In genomic region chr5:54045523-54045922, GRCm38 (mm10) we compare ENCODE assay signal across 11 mouse cellular contexts. TPM values are rescaled to one million over a fixed set of nuclear protein-coding genes. Genes with fewer than 3 reads are reported as not detected.
DNase-seq lines count a peak whose midpoint lies in the region; ATAC-seq and TF ChIP-seq lines count a peak whose summit lies in the region.
"Had no signal": no experiment of that assay in that cellular context is flagged by ENCODE, and none has a peak within 500 bp of the region (broad histone marks: within the 10 kb centered on the region; RNA-seq: fewer than 3 reads in every experiment).

No protein-coding gene starts in this region.

- ATAC-seq in liver, embryonic 12.5 days, result peak; percentile 71
- peak; percentile 89 for ATAC-seq in neutrophil, adult 5-6 weeks (ENCODE audit: extremely low read depth, insufficient number of reproducible peaks, low FRiP score, poor library complexity, severe bottlenecking)
- ATAC-seq in forebrain, embryonic 14.5 days, result no peak

- H3K27me3 ChIP-seq in liver, embryonic 12.5 days (replicated peaks), result no peaks in the 10 kb centered on the region
- no peaks in the 10 kb centered on the region for H3K27me3 ChIP-seq in forebrain, embryonic 14.5 days (replicated peaks; ENCODE audit: control insufficient read depth, insufficient read depth, low read length)
- H3K27me3 ChIP-seq: heart, embryonic 15.5 days had no signal

- H3K4me1 ChIP-seq in liver, embryonic 12.5 days, result peaks cover 47% of the 10 kb centered on the region
- H3K4me1 ChIP-seq in forebrain, embryonic 14.5 days (ENCODE audit: control insufficient read depth, insufficient read depth, low read length), result no peaks in the 10 kb centered on the region

- peak overlapping the region; percentile 25 for H3K4me2 ChIP-seq in liver, embryonic 12.5 days
- H3K4me2 ChIP-seq in forebrain, embryonic 14.5 days (ENCODE audit: low read length), result no peak overlapping the region
- H3K4me2 ChIP-seq: heart, embryonic 15.5 days; midbrain, embryonic 11.5 days had no signal

- WGBS in liver, embryonic 12.5 days (ENCODE audit: insufficient replicate concordance), result 22% methylated on average over 3 of the region's 3 CpGs
- 81% methylated on average over 3 of the region's 3 CpGs for WGBS in forebrain, embryonic 14.5 days

- no peak overlapping the region for H3K4me3 ChIP-seq in layer of hippocampus, adult 2 months
- no peak overlapping the region for H3K4me3 ChIP-seq in liver, embryonic 12.5 days
- no peak overlapping the region for H3K4me3 ChIP-seq in forebrain, embryonic 14.5 days (ENCODE audit: low read depth, low read length)
- H3K4me3 ChIP-seq: heart, embryonic 15.5 days had no signal

- no peak for DNase-seq in layer of hippocampus, adult 2 months (ENCODE audit: low spot score in 2 of 2)
- no peak for DNase-seq in layer of hippocampus, adult 9-11 months
- peak; percentile 56 for DNase-seq in T-cell, adult 2 months (ENCODE audit: low spot score)
- no peak for DNase-seq in layer of hippocampus, postnatal 14 days (ENCODE audit: low spot score in 2 of 2)
- DNase-seq in heart, adult 11 months, result no peak
- no peak for DNase-seq in forebrain, embryonic 14.5 days (ENCODE audit: low spot score)
- DNase-seq: cerebellum, adult 11-12 months had no signal

- H3K36me3 ChIP-seq in liver, embryonic 12.5 days, result no peaks in the 10 kb centered on the region
- H3K36me3 ChIP-seq in forebrain, embryonic 14.5 days (ENCODE audit: control insufficient read depth, insufficient read depth, low read length), result no peaks in the 10 kb centered on the region
- H3K36me3 ChIP-seq: heart, embryonic 15.5 days had no signal

- H3K9ac ChIP-seq in liver, embryonic 12.5 days, result no peak overlapping the region
- no peak overlapping the region for H3K9ac ChIP-seq in forebrain, embryonic 14.5 days (ENCODE audit: low read length)
- H3K9ac ChIP-seq: heart, embryonic 15.5 days had no signal

- H3K9me3 ChIP-seq in liver, embryonic 12.5 days (replicated peaks), result no peaks in the 10 kb centered on the region
- no peaks in the 10 kb centered on the region for H3K9me3 ChIP-seq in forebrain, embryonic 14.5 days (replicated peaks; ENCODE audit: control insufficient read depth, low read length)
- H3K9me3 ChIP-seq: heart, embryonic 15.5 days had no signal

- H3K27ac ChIP-seq in layer of hippocampus, adult 2 months, result peak overlapping the region; percentile 80
- H3K27ac ChIP-seq in liver, embryonic 12.5 days, result peak overlapping the region; percentile 57; the same call in 1 of the 2 replicates
- H3K27ac ChIP-seq in forebrain, embryonic 14.5 days (ENCODE audit: low read depth, low read length), result no peak overlapping the region
- H3K27ac ChIP-seq: heart, embryonic 15.5 days had no signal

- TF ChIP-seq CTCF in layer of hippocampus, adult 2 months (conservative IDR thresholded peaks at IDR 0.05), result no peak

RNA-seq across cellular contexts. Expression of gene Stim2, which starts 47.2 kb away (rescaled TPM):
- 100 to 1,000 TPM; 168 to 172 TPM for total RNA-seq in layer of hippocampus, adult 2 months (2021)
- polyA plus RNA-seq in liver, embryonic 12.5 days (2016; fragmentation: Nextera tagmentation; extraction: Ambion mirVana), result 8.1 and 9.1 TPM in 2 replicates
- total RNA-seq in neutrophil, adult 5-6 weeks (2017), result 45.9 and 59.3 TPM in 2 replicates
- 100 to 1,000 TPM; 103 to 108 TPM for total RNA-seq in layer of hippocampus, postnatal 14 days (2021)
- 21.0 and 23.6 TPM in 2 replicates for polyA plus RNA-seq in forebrain, embryonic 14.5 days (2014; fragmentation: Nextera tagmentation; extraction: Ambion mirVana)
